Comparison of ENCODE assay signal across 10 mouse cellular contexts in the genomic region with DNA sequence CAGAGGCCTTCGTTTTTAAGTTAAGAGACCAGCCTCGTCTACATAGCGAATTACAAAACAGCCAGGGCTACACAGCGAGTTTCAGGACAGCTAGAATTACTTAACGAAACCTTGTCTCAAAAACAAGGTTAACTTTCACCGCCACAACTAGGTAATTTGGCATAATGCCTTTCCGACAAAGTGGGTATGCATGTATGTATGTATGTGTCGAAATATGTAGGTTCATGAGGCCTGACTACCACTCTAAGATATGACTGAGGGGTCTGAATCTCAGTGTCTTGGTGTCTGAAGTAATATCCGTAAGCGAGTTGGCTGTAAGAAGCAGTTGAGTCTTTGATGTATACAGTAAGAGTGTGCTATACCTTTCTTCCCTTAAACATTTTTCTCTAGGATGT. TPM values are rescaled to one million over a fixed set of nuclear protein-coding genes. Genes with fewer than 3 reads are reported as not detected.
DNase-seq lines count a peak whose midpoint lies in the region; ATAC-seq and TF ChIP-seq lines count a peak whose summit lies in the region.
"Had no signal": no experiment of that assay in that cellular context is flagged by ENCODE, and none has a peak within 500 bp of the region (broad histone marks: within the 10 kb centered on the region; RNA-seq: fewer than 3 reads in every experiment).

No protein-coding gene starts in this region.

- no peak for DNase-seq in heart, adult 8-10 months (ENCODE audit: low spot score)
- DNase-seq in G1E (ENCODE audit: low spot score) = no peak
- DNase-seq in forebrain, postnatal 0 days = no peak
- no peak for DNase-seq in liver, postnatal 0 days
- DNase-seq in Muller cell, postnatal 12 days (ENCODE audit: inconsistent ontology term) = no peak
- no peak for DNase-seq in layer of hippocampus, postnatal 14 days (ENCODE audit: low spot score in 2 of 2)
- DNase-seq in frontal cortex, adult 2 months (ENCODE audit: extremely low spot score in 1 of 2, low spot score in 1 of 2) = no peak

- peak overlapping the region; percentile 86 for H3K4me2 ChIP-seq in heart, embryonic 14.5 days (ENCODE audit: low read length)
- H3K4me2 ChIP-seq in forebrain, postnatal 0 days (ENCODE audit: low read depth) = peak overlapping the region; percentile 57
- H3K4me2 ChIP-seq in liver, postnatal 0 days (ENCODE audit: low read depth, low read length) = peak overlapping the region; percentile 79

- H3K27ac ChIP-seq in heart, embryonic 14.5 days (replicated peaks in 1 of 2; ENCODE audit: control insufficient read depth in 1 of 2, insufficient read depth in 1 of 2, low read depth in 2 of 2, low read length in 2 of 2) = no peak overlapping the region
- peak overlapping the region; percentile 84 for H3K27ac ChIP-seq in forebrain, postnatal 0 days (ENCODE audit: low read depth, low read length)
- H3K27ac ChIP-seq in liver, postnatal 0 days (ENCODE audit: low read depth) = peak overlapping the region; percentile 88

- TF ChIP-seq EP300 in liver, postnatal 0 days (IDR thresholded peaks at IDR 0.05; ENCODE audit: low read depth) = no peak

- H3K27me3 ChIP-seq in heart, embryonic 14.5 days (ENCODE audit: control insufficient read depth, insufficient read depth, low read length) = no peaks in the 10 kb centered on the region
- peaks cover 5% of the 10 kb centered on the region; the same call in 1 of the 2 replicates for H3K27me3 ChIP-seq in G1E (ENCODE audit: insufficient read depth, low read length)
- no peaks in the 10 kb centered on the region for H3K27me3 ChIP-seq in forebrain, postnatal 0 days (ENCODE audit: insufficient read depth, low read length)
- H3K27me3 ChIP-seq in liver, postnatal 0 days (ENCODE audit: insufficient read depth, low read length) = no peaks in the 10 kb centered on the region
- H3K27me3 ChIP-seq: Patski had no signal

- no peaks in the 10 kb centered on the region for H3K36me3 ChIP-seq in heart, embryonic 14.5 days (ENCODE audit: control insufficient read depth, insufficient read depth, low read length)
- H3K36me3 ChIP-seq in G1E (replicated peaks) = peaks cover 29% of the 10 kb centered on the region
- H3K36me3 ChIP-seq in forebrain, postnatal 0 days (ENCODE audit: insufficient read depth) = 0 out of 2 replicates have a peak, but pooled peaks cover 3% of the 10 kb centered on the region
- no peaks in the 10 kb centered on the region for H3K36me3 ChIP-seq in liver, postnatal 0 days (replicated peaks; ENCODE audit: insufficient read depth, low read length)

- no peak for TF ChIP-seq CTCF in G1E (IDR thresholded peaks at IDR 0.05; ENCODE audit: low read depth, low read length)
- TF ChIP-seq CTCF in forebrain, postnatal 0 days (IDR thresholded peaks at IDR 0.05; ENCODE audit: low read depth) = no peak
- TF ChIP-seq CTCF in liver, postnatal 0 days (IDR thresholded peaks at IDR 0.05; ENCODE audit: low read depth) = no peak

- WGBS in heart, embryonic 14.5 days = 31% methylated on average over 10 of the region's 10 CpGs
- whole genome bisulfite sequencing in forebrain, postnatal 0 days = 29% methylated on average over 10 of the region's 10 CpGs
- WGBS in liver, postnatal 0 days (ENCODE audit: insufficient replicate concordance) = 25% methylated on average over 10 of the region's 10 CpGs

- peak overlapping the region; percentile 94 for H3K9ac ChIP-seq in heart, embryonic 14.5 days (ENCODE audit: low read length)
- H3K9ac ChIP-seq in forebrain, postnatal 0 days = peak overlapping the region; percentile 94
- peak overlapping the region; percentile 92 for H3K9ac ChIP-seq in liver, postnatal 0 days (replicated peaks)

- H3K4me3 ChIP-seq in heart, embryonic 14.5 days (ENCODE audit: control insufficient read depth in 1 of 2, insufficient read depth in 1 of 2, low read depth in 1 of 2, low read length in 2 of 2) = peak overlapping the region; percentile 85 to 96
- H3K4me3 ChIP-seq in G1E (ENCODE audit: low read depth, low read length) = peak overlapping the region; percentile 95
- H3K4me3 ChIP-seq in forebrain, postnatal 0 days (ENCODE audit: low read depth, low read length) = peak overlapping the region; percentile 87
- H3K4me3 ChIP-seq in liver, postnatal 0 days (ENCODE audit: low read depth, low read length) = peak overlapping the region; percentile 81

- peaks cover 4 to 17% of the 10 kb centered on the region in 2 experiments for H3K4me1 ChIP-seq in heart, embryonic 14.5 days (ENCODE audit: control insufficient read depth in 2 of 2, insufficient read depth in 2 of 2, low read length in 2 of 2)
- H3K4me1 ChIP-seq in G1E (ENCODE audit: insufficient read depth, low read depth, low read length) = peaks cover 66% of the 10 kb centered on the region
- H3K4me1 ChIP-seq in forebrain, postnatal 0 days (ENCODE audit: insufficient read depth) = peaks cover 13% of the 10 kb centered on the region
- peaks cover 21% of the 10 kb centered on the region for H3K4me1 ChIP-seq in liver, postnatal 0 days (ENCODE audit: insufficient read depth)

- no peak for ATAC-seq in heart, embryonic 14.5 days (ENCODE audit: insufficient number of reproducible peaks, insufficient read depth, low FRiP score, low read depth)
- ATAC-seq in G1E (ENCODE audit: extremely low read depth, insufficient number of reproducible peaks, low FRiP score, poor library complexity, severe bottlenecking) = no peak
- ATAC-seq in forebrain, postnatal 0 days = no peak
- no peak for ATAC-seq in liver, postnatal 0 days

- no peaks in the 10 kb centered on the region for H3K9me3 ChIP-seq in heart, embryonic 14.5 days (ENCODE audit: control insufficient read depth, low read length)
- no peaks in the 10 kb centered on the region for H3K9me3 ChIP-seq in G1E (replicated peaks)
- H3K9me3 ChIP-seq in forebrain, postnatal 0 days (ENCODE audit: low read length) = no peaks in the 10 kb centered on the region
- H3K9me3 ChIP-seq in liver, postnatal 0 days (ENCODE audit: low read length) = no peaks in the 10 kb centered on the region

RNA-seq across cellular contexts. Expression of a gene that starts 2.7 kb away (rescaled TPM):
- polyA plus RNA-seq in heart, embryonic 14.5 days (2014; fragmentation: Nextera tagmentation; extraction: Ambion mirVana) = 13.3 and 14.0 TPM in 2 replicates
- total RNA-seq in heart, adult 8-10 months (2022) = 1 to 10 TPM; 1.2 to 1.6 (median 1.5) TPM
- total RNA-seq in G1E (2014; fragmentation: Nextera tagmentation) (10.6 and 16.1 TPM in 2 replicates), G1E (2017) (2.5 and 3.1 TPM in 2 replicates)
- 7.6 and 9.7 TPM in 2 replicates for polyA plus RNA-seq in G1E (2012)
- total RNA-seq in forebrain, postnatal 0 days (2014; rRNA removed) = 64.9 and 85.6 TPM in 2 replicates
- 82.6 and 108 TPM in 2 replicates for polyA plus RNA-seq in forebrain, postnatal 0 days (2015; fragmentation: Nextera tagmentation; extraction: Ambion mirVana)
- 2.1 and 2.3 TPM in 2 replicates for polyA plus RNA-seq in liver, postnatal 0 days (2015; fragmentation: Nextera tagmentation; extraction: Ambion mirVana)
- 10 to 100 TPM; 14.6 to 19.5 TPM for total RNA-seq in layer of hippocampus, postnatal 14 days (2021)
- polyA plus RNA-seq in frontal cortex, adult 2 months (2012; rRNA removed) = 30.1 and 30.6 TPM in 2 replicates

RNA-seq across cellular contexts. Expression of a gene that starts 9.1 kb away (rescaled TPM):
- polyA plus RNA-seq in heart, embryonic 14.5 days (2014; fragmentation: Nextera tagmentation; extraction: Ambion mirVana) = 29.3 and 32.0 TPM in 2 replicates
- 10 to 100 TPM; 11.0 to 18.7 (median 14.0) TPM for total RNA-seq in heart, adult 8-10 months (2022)
- total RNA-seq in G1E (2014; fragmentation: Nextera tagmentation) (19.9 and 40.5 TPM in 2 replicates), G1E (2017) (16.3 and 19.8 TPM in 2 replicates)
- polyA plus RNA-seq in G1E (2012) = 88.2 and 90.0 TPM in 2 replicates
- 74.6 and 75.6 TPM in 2 replicates for total RNA-seq in forebrain, postnatal 0 days (2014; rRNA removed)
- polyA plus RNA-seq in forebrain, postnatal 0 days (2015; fragmentation: Nextera tagmentation; extraction: Ambion mirVana) = 44.7 and 62.3 TPM in 2 replicates
- 8.9 and 10.5 TPM in 2 replicates for polyA plus RNA-seq in liver, postnatal 0 days (2015; fragmentation: Nextera tagmentation; extraction: Ambion mirVana)
- total RNA-seq in layer of hippocampus, postnatal 14 days (2021) = 100 to 1,000 TPM; 108 to 116 TPM
- polyA plus RNA-seq in frontal cortex, adult 2 months (2012; rRNA removed) = 76.7 and 101 TPM in 2 replicates

RNA-seq across cellular contexts. Expression of a gene that starts 10.1 kb away (rescaled TPM):
- 41.1 and 43.0 TPM in 2 replicates for polyA plus RNA-seq in heart, embryonic 14.5 days (2014; fragmentation: Nextera tagmentation; extraction: Ambion mirVana)
- total RNA-seq in heart, adult 8-10 months (2022) = 10 to 100 TPM; 34.3 to 42.6 (median 35.0) TPM
- 53.1 and 60.8 TPM in 2 replicates for total RNA-seq in G1E (2014; fragmentation: Nextera tagmentation)
- 76.4 and 91.9 TPM in 2 replicates for total RNA-seq in G1E (2017)
- polyA plus RNA-seq in G1E (2012) = 20.3 and 27.8 TPM in 2 replicates
- total RNA-seq in forebrain, postnatal 0 days (2014; rRNA removed) = 45.8 and 49.6 TPM in 2 replicates
- 43.7 and 46.5 TPM in 2 replicates for polyA plus RNA-seq in forebrain, postnatal 0 days (2015; fragmentation: Nextera tagmentation; extraction: Ambion mirVana)
- 16.7 and 17.5 TPM in 2 replicates for polyA plus RNA-seq in liver, postnatal 0 days (2015; fragmentation: Nextera tagmentation; extraction: Ambion mirVana)
- total RNA-seq in layer of hippocampus, postnatal 14 days (2021) = 10 to 100 TPM; 51.2 to 55.5 TPM
- 35.7 and 38.0 TPM in 2 replicates for polyA plus RNA-seq in frontal cortex, adult 2 months (2012; rRNA removed)

RNA-seq across cellular contexts. Expression of a gene that starts 17.1 kb away (rescaled TPM):
- 72.1 and 72.2 TPM in 2 replicates for polyA plus RNA-seq in heart, embryonic 14.5 days (2014; fragmentation: Nextera tagmentation; extraction: Ambion mirVana)
- 10 to 100 TPM; 26.8 to 39.2 (median 35.0) TPM for total RNA-seq in heart, adult 8-10 months (2022)
- total RNA-seq in G1E (2014; fragmentation: Nextera tagmentation) (51.3 and 66.0 TPM in 2 replicates), G1E (2017) (54.9 and 63.9 TPM in 2 replicates)
- 46.9 and 63.2 TPM in 2 replicates for polyA plus RNA-seq in G1E (2012)
- 55.8 and 59.1 TPM in 2 replicates for total RNA-seq in forebrain, postnatal 0 days (2014; rRNA removed)
- polyA plus RNA-seq in forebrain, postnatal 0 days (2015; fragmentation: Nextera tagmentation; extraction: Ambion mirVana) = 42.7 and 43.0 TPM in 2 replicates
- 20.3 and 22.8 TPM in 2 replicates for polyA plus RNA-seq in liver, postnatal 0 days (2015; fragmentation: Nextera tagmentation; extraction: Ambion mirVana)
- total RNA-seq in layer of hippocampus, postnatal 14 days (2021) = 10 to 100 TPM; 52.0 to 53.1 TPM
- 125 and 149 TPM in 2 replicates for polyA plus RNA-seq in frontal cortex, adult 2 months (2012; rRNA removed)

RNA-seq across cellular contexts. Expression of a gene that starts 55.1 kb away (rescaled TPM):
- not detected in 2 replicates for polyA plus RNA-seq in heart, embryonic 14.5 days (2014; fragmentation: Nextera tagmentation; extraction: Ambion mirVana)
- total RNA-seq in heart, adult 8-10 months (2022) = not detected
- total RNA-seq in G1E (2014; fragmentation: Nextera tagmentation) (not detected in 2 replicates), G1E (2017) (not detected in 2 replicates)
- 0.12 TPM in 1 of 2 replicates, not detected in the other for polyA plus RNA-seq in G1E (2012)
- not detected in 2 replicates for total RNA-seq in forebrain, postnatal 0 days (2014; rRNA removed)
- not detected in 2 replicates for polyA plus RNA-seq in forebrain, postnatal 0 days (2015; fragmentation: Nextera tagmentation; extraction: Ambion mirVana)
- not detected in 2 replicates for polyA plus RNA-seq in liver, postnatal 0 days (2015; fragmentation: Nextera tagmentation; extraction: Ambion mirVana)
- total RNA-seq in layer of hippocampus, postnatal 14 days (2021) = not detected
- polyA plus RNA-seq in frontal cortex, adult 2 months (2012; rRNA removed) = not detected in 2 replicates
- total RNA-seq: hematopoietic stem cell, adult 5-6 weeks had no signal

Comparison
In these comparisons a context has a peak if more than half of its experiments do, and no peak if none do; other contexts are left out.
1. H3K27ac ChIP-seq: peak in forebrain, postnatal 0 days (single experiment) and liver, postnatal 0 days (single experiment); none in heart, embryonic 14.5 days (0 of 2).
2. Peak in every context shown above with its lines, with median percentiles within 50 percentile points of each other: H3K4me2 ChIP-seq, H3K4me3 ChIP-seq and H3K9ac ChIP-seq.